Mouse (Mus musculus): ENCODE measurements at regions not wholly inside any gene's neighbourhood (a gene's known extent, or its start where the extent isn't known, plus 50 kb on each side); places are given as distances from the start of the nearest gene placed in this dataset.
A peak's percentile ranks its signal among the peaks of the same experiment; 100 is the strongest.

GRCm38 (mm10) chr1:81552731-81553130 lies 476.0 kb downstream of the Nyap2 start:
- Histone ChIP-seq H3K36me3 (ENCODE audit: control insufficient read depth, insufficient read depth, low read length) (no peaks in the 10 kb centered on the region), H3K9me3 (ENCODE audit: control insufficient read depth, low read length) (no peaks in the 10 kb centered on the region), H3K4me1 (ENCODE audit: control insufficient read depth, insufficient read depth, low read length) (no peaks in the 10 kb centered on the region), H3K9ac (ENCODE audit: low read length) (no peak overlapping the region), H3K27me3 (ENCODE audit: control insufficient read depth, insufficient read depth, low read length) (no peaks in the 10 kb centered on the region), H3K4me2 (ENCODE audit: low read depth, severe bottlenecking) (no peak overlapping the region), H3K27ac (replicated peaks; ENCODE audit: low read depth, low read length) (no peak overlapping the region), H3K4me3 (ENCODE audit: low read depth, low read length) (no peak overlapping the region)
- WGBS: 92% methylated on average over 3 of the region's 3 CpGs
- no peak for DNase-seq (ENCODE audit: low spot score)
- no peak for ATAC-seq (ENCODE audit: insufficient number of reproducible peaks, low FRiP score, low TSS enrichment, low read depth)

DNA sequence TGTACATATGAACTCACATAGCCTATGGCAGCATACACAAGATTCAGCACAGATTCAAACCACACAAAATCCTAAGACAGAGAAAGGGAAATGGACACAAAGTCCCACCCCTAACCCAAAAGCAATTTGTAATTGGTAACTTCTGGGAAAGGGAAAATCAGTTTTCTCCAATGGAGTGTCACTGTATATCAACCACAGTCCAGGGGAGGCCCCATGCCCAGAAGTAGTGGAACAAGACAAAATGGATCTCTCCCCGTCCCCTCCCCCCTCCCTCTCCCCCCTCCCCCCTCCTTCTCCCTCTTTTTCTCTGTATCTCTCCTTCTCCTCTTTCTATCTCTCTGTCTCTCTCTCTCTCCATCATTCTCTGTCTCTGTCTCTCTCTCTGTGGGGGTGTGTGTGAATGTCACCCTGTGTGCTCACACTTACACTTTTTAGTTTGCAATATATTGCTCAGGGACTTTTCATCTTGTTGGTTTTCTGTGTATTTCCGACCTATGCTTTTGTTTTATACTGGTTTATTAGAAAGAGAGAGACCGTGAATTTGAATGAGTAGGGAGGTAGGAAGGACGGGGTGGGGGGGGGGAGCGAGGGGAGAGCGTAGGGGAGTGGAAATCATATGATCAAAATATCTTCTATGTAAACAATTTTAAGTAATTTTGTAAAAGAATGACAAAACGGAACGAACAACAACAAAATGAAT lies 500.4 kb downstream of the Nyap2 start:
- DNase-seq (ENCODE audit: low spot score) (no peak), ATAC-seq (ENCODE audit: insufficient number of reproducible peaks, low FRiP score, low TSS enrichment, low read depth) (no peak)
- Histone ChIP-seq H3K9ac (ENCODE audit: low read length) (no peak overlapping the region), H3K9me3 (ENCODE audit: control insufficient read depth, low read length) (no peaks in the 10 kb centered on the region), H3K4me2 (ENCODE audit: low read depth, severe bottlenecking) (no peak overlapping the region), H3K4me1 (ENCODE audit: control insufficient read depth, insufficient read depth, low read length) (no peaks in the 10 kb centered on the region), H3K27ac (replicated peaks; ENCODE audit: low read depth, low read length) (no peak overlapping the region), H3K36me3 (ENCODE audit: control insufficient read depth, insufficient read depth, low read length) (no peaks in the 10 kb centered on the region), H3K27me3 (ENCODE audit: control insufficient read depth, insufficient read depth, low read length) (no peaks in the 10 kb centered on the region), H3K4me3 (ENCODE audit: low read depth, low read length) (no peak overlapping the region)
- WGBS: 68% methylated on average over 8 of the region's 8 CpGs

- 31% methylated on average over 9 of the region's 9 CpGs for WGBS
- H3K27ac ChIP-seq (replicated peaks; ENCODE audit: low read depth, low read length): no peak overlapping the region
- no peak overlapping the region for H3K4me3 ChIP-seq (ENCODE audit: low read depth, low read length)
- H3K36me3 ChIP-seq (ENCODE audit: control insufficient read depth, insufficient read depth, low read length): no peaks in the 10 kb centered on the region
- no peaks in the 10 kb centered on the region for H3K4me1 ChIP-seq (ENCODE audit: control insufficient read depth, insufficient read depth, low read length)
- H3K27me3 ChIP-seq (ENCODE audit: control insufficient read depth, insufficient read depth, low read length): no peaks in the 10 kb centered on the region
- ATAC-seq (ENCODE audit: insufficient number of reproducible peaks, low FRiP score, low TSS enrichment, low read depth) (no peak), DNase-seq (ENCODE audit: low spot score) (no peak)
- no peaks in the 10 kb centered on the region for H3K9me3 ChIP-seq (ENCODE audit: control insufficient read depth, low read length)
- H3K9ac ChIP-seq (ENCODE audit: low read length): no peak overlapping the region
- H3K4me2 ChIP-seq (ENCODE audit: low read depth, severe bottlenecking): no peak overlapping the region
Observed at GRCm38 (mm10) chr1:81577665-81578201, 501.0 kb downstream of the Nyap2 start.

GRCm38 (mm10) chr1:81581208-81581607 lies 504.5 kb downstream of the Nyap2 start:
- Histone ChIP-seq H3K4me1 (ENCODE audit: control insufficient read depth, insufficient read depth, low read length) (no peaks in the 10 kb centered on the region), H3K9me3 (ENCODE audit: control insufficient read depth, low read length) (no peaks in the 10 kb centered on the region), H3K27ac (replicated peaks; ENCODE audit: low read depth, low read length) (no peak overlapping the region), H3K4me2 (ENCODE audit: low read depth, severe bottlenecking) (no peak overlapping the region), H3K4me3 (ENCODE audit: low read depth, low read length) (no peak overlapping the region), H3K9ac (ENCODE audit: low read length) (no peak overlapping the region), H3K36me3 (ENCODE audit: control insufficient read depth, insufficient read depth, low read length) (no peaks in the 10 kb centered on the region), H3K27me3 (ENCODE audit: control insufficient read depth, insufficient read depth, low read length) (no peaks in the 10 kb centered on the region)
- 88% methylated on average over 4 of the region's 4 CpGs for WGBS
- DNase-seq (ENCODE audit: low spot score) (no peak), ATAC-seq (ENCODE audit: insufficient number of reproducible peaks, low FRiP score, low TSS enrichment, low read depth) (no peak)

DNA sequence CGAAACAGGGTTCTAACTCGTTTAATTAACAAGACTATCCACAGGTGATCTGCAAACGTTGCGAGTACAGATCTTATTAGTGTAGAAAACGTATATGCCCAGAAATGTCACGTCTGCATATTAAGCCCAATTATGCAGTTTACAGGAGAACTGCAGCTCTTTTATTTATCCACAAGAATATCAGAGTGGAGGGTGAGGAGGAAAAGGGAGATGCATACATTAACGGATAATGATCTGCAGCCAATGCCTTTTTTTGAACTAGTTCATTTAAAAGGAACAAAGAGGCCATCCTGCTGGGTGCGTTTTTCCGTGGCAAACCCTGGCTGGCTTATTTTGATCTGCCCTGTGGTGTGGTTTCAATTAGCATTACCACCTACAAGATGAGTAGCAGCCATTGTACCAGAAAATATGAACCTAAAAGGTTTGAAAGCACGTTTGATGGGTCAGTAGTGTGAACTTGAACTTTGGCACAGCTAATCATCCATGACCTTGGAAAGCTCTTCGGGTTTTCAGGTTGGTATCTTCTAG lies 511.1 kb downstream of the Nyap2 start:
- no peak for ATAC-seq (ENCODE audit: insufficient number of reproducible peaks, low FRiP score, low TSS enrichment, low read depth)
- H3K27ac ChIP-seq (replicated peaks; ENCODE audit: low read depth, low read length): no peak overlapping the region
- H3K4me3 ChIP-seq (ENCODE audit: low read depth, low read length): no peak overlapping the region
- H3K4me2 ChIP-seq (ENCODE audit: low read depth, severe bottlenecking): no peak overlapping the region
- no peaks in the 10 kb centered on the region for H3K27me3 ChIP-seq (ENCODE audit: control insufficient read depth, insufficient read depth, low read length)
- no peak overlapping the region for H3K9ac ChIP-seq (ENCODE audit: low read length)
- peak; percentile 24 for DNase-seq (ENCODE audit: low spot score)
- no peaks in the 10 kb centered on the region for H3K4me1 ChIP-seq (ENCODE audit: control insufficient read depth, insufficient read depth, low read length)
- no peaks in the 10 kb centered on the region for H3K36me3 ChIP-seq (ENCODE audit: control insufficient read depth, insufficient read depth, low read length)
- 35% methylated on average over 11 of the region's 11 CpGs for WGBS
- no peaks in the 10 kb centered on the region for H3K9me3 ChIP-seq (ENCODE audit: control insufficient read depth, low read length)

- no peaks in the 10 kb centered on the region for H3K9me3 ChIP-seq (ENCODE audit: control insufficient read depth, low read length)
- H3K4me3 ChIP-seq (ENCODE audit: low read depth, low read length): no peak overlapping the region
- no peaks in the 10 kb centered on the region for H3K36me3 ChIP-seq (ENCODE audit: control insufficient read depth, insufficient read depth, low read length)
- DNase-seq (ENCODE audit: low spot score) (peak; percentile 24), ATAC-seq (ENCODE audit: insufficient number of reproducible peaks, low FRiP score, low TSS enrichment, low read depth) (no peak)
- H3K27me3 ChIP-seq (ENCODE audit: control insufficient read depth, insufficient read depth, low read length): no peaks in the 10 kb centered on the region
- H3K4me1 ChIP-seq (ENCODE audit: control insufficient read depth, insufficient read depth, low read length): no peaks in the 10 kb centered on the region
- H3K9ac ChIP-seq (ENCODE audit: low read length): no peak overlapping the region
- WGBS: 91% methylated on average over 5 of the region's 5 CpGs
- H3K27ac ChIP-seq (replicated peaks; ENCODE audit: low read depth, low read length): no peak overlapping the region
- H3K4me2 ChIP-seq (ENCODE audit: low read depth, severe bottlenecking): no peak overlapping the region
Observed at GRCm38 (mm10) chr1:81591623-81592022, 514.9 kb downstream of the Nyap2 start.

DNA sequence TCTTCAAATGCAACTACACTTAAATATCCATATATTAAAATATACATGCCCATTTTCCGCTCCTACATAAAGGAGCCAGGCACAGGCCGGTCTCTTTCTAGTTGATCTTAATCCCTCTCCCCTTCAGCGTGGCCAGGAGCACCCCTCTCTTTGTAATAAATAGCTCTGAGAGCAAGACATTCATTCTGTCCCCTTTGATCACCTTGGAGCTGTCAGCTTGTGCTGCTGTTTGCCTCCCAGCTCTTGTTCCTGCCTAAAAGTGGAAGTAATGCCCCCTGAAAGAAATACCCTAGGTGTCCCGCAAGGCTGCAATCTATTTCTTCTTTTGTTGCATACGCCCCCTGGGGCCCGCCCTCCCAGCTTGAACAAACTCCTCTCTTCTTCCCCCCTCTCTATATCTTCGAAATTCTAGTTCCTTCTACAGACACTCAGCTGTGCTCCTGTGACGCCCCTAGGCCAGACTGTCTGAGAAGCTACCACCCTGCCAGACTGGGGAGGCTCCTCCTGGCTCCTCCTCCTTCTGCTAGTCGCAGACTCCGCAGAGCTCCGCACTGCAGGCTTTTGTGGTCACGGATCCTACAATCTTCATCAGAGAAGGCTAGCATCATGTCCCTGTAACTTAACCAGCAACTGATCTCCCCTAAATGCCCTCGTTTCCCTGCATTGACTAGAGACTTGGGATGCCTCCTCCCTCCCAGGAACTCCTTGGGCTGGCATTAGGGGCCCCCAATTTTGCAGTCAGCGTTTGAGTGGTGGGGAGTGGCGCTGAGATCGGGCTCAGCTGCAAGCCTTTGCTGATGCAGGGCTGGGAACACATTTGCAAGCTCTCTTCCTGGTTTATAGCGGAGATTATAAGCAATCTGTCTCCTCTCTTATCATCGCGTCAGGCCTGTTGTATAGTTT lies 516.8 kb downstream of the Nyap2 start:
- Histone ChIP-seq H3K4me3 (ENCODE audit: low read depth, low read length) (peak overlapping the region; percentile 32), H3K9me3 (ENCODE audit: control insufficient read depth, low read length) (no peaks in the 10 kb centered on the region), H3K27ac (replicated peaks; ENCODE audit: low read depth, low read length) (no peak overlapping the region), H3K4me1 (ENCODE audit: control insufficient read depth, insufficient read depth, low read length) (no peaks in the 10 kb centered on the region), H3K27me3 (ENCODE audit: control insufficient read depth, insufficient read depth, low read length) (no peaks in the 10 kb centered on the region), H3K4me2 (ENCODE audit: low read depth, severe bottlenecking) (peak overlapping the region; percentile 60), H3K9ac (ENCODE audit: low read length) (peak overlapping the region; percentile 57; the same call in 1 of the 2 replicates), H3K36me3 (ENCODE audit: control insufficient read depth, insufficient read depth, low read length) (no peaks in the 10 kb centered on the region)
- WGBS: 6% methylated on average over 19 of the region's 19 CpGs
- ATAC-seq (ENCODE audit: insufficient number of reproducible peaks, low FRiP score, low TSS enrichment, low read depth): peak; percentile 86; the same call in 1 of the 2 replicates
- DNase-seq (ENCODE audit: low spot score): peak; percentile 71

DNA sequence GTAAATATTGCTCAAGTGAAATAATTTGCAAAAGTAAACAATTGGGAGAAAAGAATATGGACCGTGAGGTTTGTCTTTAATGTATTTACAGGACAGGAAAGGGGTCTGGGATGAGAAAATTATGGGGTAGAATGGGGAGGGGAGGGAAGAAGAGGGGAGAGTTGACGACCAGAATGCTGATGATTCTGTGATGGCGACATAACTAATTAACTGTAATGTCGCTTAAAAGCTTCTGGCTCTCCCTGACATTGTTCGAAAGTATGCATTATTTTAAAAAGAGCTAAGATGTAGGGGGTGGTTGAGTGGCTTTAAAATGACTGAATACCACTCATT lies 517.4 kb downstream of the Nyap2 start:
- no peaks in the 10 kb centered on the region for H3K27me3 ChIP-seq (ENCODE audit: control insufficient read depth, insufficient read depth, low read length)
- ATAC-seq (ENCODE audit: insufficient number of reproducible peaks, low FRiP score, low TSS enrichment, low read depth): no peak
- H3K4me1 ChIP-seq (ENCODE audit: control insufficient read depth, insufficient read depth, low read length): no peaks in the 10 kb centered on the region
- no peak overlapping the region for H3K27ac ChIP-seq (replicated peaks; ENCODE audit: low read depth, low read length)
- no peaks in the 10 kb centered on the region for H3K36me3 ChIP-seq (ENCODE audit: control insufficient read depth, insufficient read depth, low read length)
- 13% methylated on average over 5 of the region's 5 CpGs for WGBS
- peak overlapping the region; percentile 60 for H3K4me2 ChIP-seq (ENCODE audit: low read depth, severe bottlenecking)
- peak overlapping the region; percentile 32 for H3K4me3 ChIP-seq (ENCODE audit: low read depth, low read length)
- DNase-seq (ENCODE audit: low spot score): no peak
- H3K9ac ChIP-seq (ENCODE audit: low read length): no peak overlapping the region; the same call in 1 of the 2 replicates
- H3K9me3 ChIP-seq (ENCODE audit: control insufficient read depth, low read length): no peaks in the 10 kb centered on the region
